Mouse (Mus musculus) lung, embryonic 16.5 days (tissue): Measurements from ENCODE around the gene Skp1a. TPM values are rescaled to one million over a fixed set of nuclear protein-coding genes. Genes with fewer than 3 reads are reported as not detected.
"Not testable (repeated sequence)": the region's sequence is repeated elsewhere in the genome, so short reads cannot be mapped to it uniquely, and the experiment has no call there.

Experiments
- ATAC-seq: fragments of 200-750 bp; cut with Nextera tagmentation; 2 replicates; pipeline ENCODE4 v1.8.0; 2017; ENCODE audit warnings: low read depth, mild to moderate bottlenecking, moderate library complexity
- H3K27ac ChIP-seq: fragments of 300-500 bp; sonication (generic); 2 replicates; pipeline ENCODE4 v1.5.1; 2014; ENCODE audit warnings: mild to moderate bottlenecking, control low read depth, low read length
- H3K27me3 ChIP-seq: fragments of 300-500 bp; sonication (generic); 2 replicates; pipeline ENCODE4 v1.6.1; 2014; ENCODE audit warnings: low read depth, low read length, mixed read lengths; ENCODE audit not compliant: control insufficient read depth, insufficient read depth
- H3K36me3 ChIP-seq: fragments of 300-500 bp; sonication (generic); 2 replicates; pipeline ENCODE4 v1.6.1; 2014; ENCODE audit warnings: low read length; ENCODE audit not compliant: control insufficient read depth, insufficient read depth
- H3K4me1 ChIP-seq: fragments of 300-500 bp; sonication (generic); replicated peaks from 2 replicates; pipeline ENCODE4 v1.6.1; 2014; ENCODE audit warnings: low read length, mixed read lengths; ENCODE audit not compliant: control insufficient read depth, insufficient read depth
- H3K4me2 ChIP-seq: fragments of 300-500 bp; sonication (generic); 2 replicates; pipeline ENCODE4 v1.6.1; 2014; ENCODE audit warnings: low read depth, low read length, control low read depth
- H3K4me3 ChIP-seq: fragments of 300-500 bp; sonication (generic); 2 replicates; pipeline ENCODE4 v1.5.1; 2014; ENCODE audit warnings: mild to moderate bottlenecking, low read length, control low read depth
- H3K9ac ChIP-seq: fragments of 300-500 bp; sonication (generic); 2 replicates; pipeline ENCODE4 v1.6.1; 2014; ENCODE audit warnings: low read length, control low read depth
- H3K9me3 ChIP-seq: fragments of 300-500 bp; sonication (generic); 2 replicates; pipeline ENCODE4 v1.6.1; 2016; ENCODE audit warnings: low read length; ENCODE audit not compliant: control insufficient read depth
- WGBS: fragments of 180-500 bp; shearing (Covaris S2); extraction: QIAGEN DNeasy Blood & Tissue Kit; methylation state at CpG from one replicate; pipeline ENCODE4 v1.1.7; 2014; 5-methylcytosine and 5-hydroxymethylcytosine counted together
- polyA plus RNA-seq: library from polyadenylated mRNA; unstranded; fragments of >200 nt; fragmentation: Nextera tagmentation; extraction: Ambion mirVana; gene quantifications from 2 replicates; pipeline ENCODE4 v1.2.1, GENCODE M21; 2015

Gene Skp1a
- 812 and 833 TPM in 2 replicates for polyA plus RNA-seq

DNA sequence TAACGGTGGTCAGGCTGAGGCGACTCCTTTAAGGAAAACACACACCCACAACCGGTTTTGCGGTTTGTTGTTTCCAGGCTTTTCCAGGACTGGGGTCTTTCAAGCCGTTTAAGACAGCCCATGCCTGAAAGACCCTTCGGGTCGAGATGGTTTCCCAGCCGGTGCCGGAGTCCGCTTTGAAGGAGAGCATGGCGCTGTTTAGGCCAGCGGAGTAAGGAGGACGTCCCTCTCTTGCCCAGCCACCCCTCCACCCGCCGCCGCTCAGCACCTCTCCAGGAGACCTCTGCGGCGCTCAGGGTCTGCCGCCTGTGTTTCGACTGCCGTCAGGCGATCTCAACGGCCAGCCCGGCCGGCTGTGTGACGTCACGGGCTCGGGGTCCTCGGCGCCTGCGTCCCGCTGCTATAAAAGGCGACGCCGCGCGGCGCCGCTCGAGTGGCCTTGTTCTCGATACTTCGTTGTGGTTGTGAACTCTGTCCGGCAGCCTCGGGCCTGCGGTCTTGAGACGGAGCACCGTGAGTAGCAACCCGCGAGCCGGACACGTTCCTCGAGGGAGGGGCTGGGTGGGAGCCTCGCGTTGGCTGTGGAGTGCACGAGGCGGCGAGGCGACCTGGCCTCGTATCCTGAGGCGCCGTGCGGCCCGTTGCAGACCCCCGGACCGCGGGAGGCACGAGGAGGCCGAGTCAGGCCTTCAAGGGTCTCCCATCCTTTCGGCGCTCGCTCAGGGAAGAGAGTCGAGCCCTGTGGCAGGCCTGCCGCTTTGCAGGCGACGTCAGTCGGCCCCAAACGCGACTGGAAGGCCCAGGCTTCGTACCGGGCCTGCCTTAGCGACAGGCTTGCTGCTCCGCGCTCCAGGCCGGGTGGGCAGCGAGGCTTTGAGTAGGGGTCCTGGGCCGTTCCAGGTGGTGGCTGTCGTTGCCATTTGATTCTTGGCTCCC is at the start of gene Skp1a:
TSS of gene Skp1a (plus strand) at position 390 of the 936 bp plus-strand sequence.
- Histone ChIP-seq H3K4me1 (peaks cover 18% of the 10 kb centered on the region), H3K4me2 (peak within 1 kb of the TSS; percentile 76), H3K9ac (peak within 1 kb of the TSS; percentile 99), H3K9me3 (no peaks in the 10 kb centered on the region), H3K27me3 (no peaks in the 10 kb centered on the region), H3K27ac (peak within 1 kb of the TSS; percentile 99), H3K36me3 (0 out of 2 replicates have a peak, but pooled peaks cover 2% of the 10 kb centered on the region), H3K4me3 (peak within 1 kb of the TSS; percentile 95)
- under 1% methylated on average over 79 of the region's 87 CpGs for WGBS
- ATAC-seq, result peak; percentile 90

- not testable (repeated sequence) for H3K9me3 ChIP-seq, H3K27me3 ChIP-seq, H3K4me2 ChIP-seq, H3K9ac ChIP-seq, ATAC-seq, H3K36me3 ChIP-seq, H3K4me1 ChIP-seq, H3K4me3 ChIP-seq, H3K27ac ChIP-seq
- 82% methylated on average over 8 of the region's 8 CpGs for WGBS
Measured at GRCm38 (mm10) chr11:52196496-52197023, 35.2 kb upstream of the Skp1a start.

DNA sequence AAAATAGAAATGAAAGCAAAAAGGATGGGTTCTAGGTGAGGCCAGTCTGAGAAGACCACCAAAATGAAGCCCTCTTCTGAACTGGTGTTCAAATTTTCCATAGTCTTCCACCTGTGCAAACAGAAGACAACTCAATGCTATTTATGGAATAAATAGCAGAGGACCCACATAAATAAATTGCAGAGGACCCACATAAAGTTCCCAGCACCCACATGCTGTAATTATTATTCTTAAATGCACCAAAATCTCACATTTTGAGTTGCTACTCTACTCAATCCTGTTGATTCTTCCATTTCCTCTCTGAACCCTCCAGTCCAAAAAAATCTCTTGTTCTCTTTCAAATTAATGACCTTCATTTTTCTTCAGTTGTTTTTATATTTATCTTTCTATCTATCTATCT is 17.9 kb upstream of the Skp1a start, which contains the start of gene Olfr1371:
TSS of gene Olfr1371 (minus strand) at position 101 of the 400 bp plus-strand sequence.
- Histone ChIP-seq H3K4me2 (no peak within 1 kb of the TSS), H3K27ac (no peak within 1 kb of the TSS), H3K9ac (no peak within 1 kb of the TSS), H3K4me3 (no peak within 1 kb of the TSS), H3K9me3 (no peaks in the 10 kb centered on the region), H3K27me3 (no peaks in the 10 kb centered on the region), H3K36me3 (no peaks in the 10 kb centered on the region), H3K4me1 (no peaks in the 10 kb centered on the region)
- ATAC-seq, result no peak

DNA sequence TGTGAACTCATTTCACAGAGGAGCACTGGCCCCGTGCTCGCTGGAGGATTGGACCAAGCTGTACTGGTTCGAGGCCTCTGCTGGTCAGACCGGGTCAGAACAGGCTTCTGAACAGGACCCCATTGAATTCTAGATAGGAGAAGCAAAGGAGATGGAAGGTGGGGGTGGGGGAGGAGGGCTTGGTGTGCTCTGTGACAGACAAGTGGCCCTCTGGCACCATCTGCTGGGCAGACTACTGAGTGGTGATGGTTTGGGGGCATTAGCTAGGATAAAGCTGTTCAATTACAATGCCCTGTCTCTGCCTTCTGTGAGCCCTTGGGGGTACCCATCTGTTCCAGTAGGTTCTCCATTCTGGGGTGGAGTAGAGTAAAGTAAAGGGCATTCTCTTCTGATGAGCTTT is 11.5 kb upstream of the Skp1a start:
- no peak; the same call in 1 of the 2 replicates for ATAC-seq
- Histone ChIP-seq H3K9ac (no peak overlapping the region), H3K4me2 (peak overlapping the region; percentile 23; the same call in 1 of the 2 replicates)

GRCm38 (mm10) chr11:52221921-52222320 is 9.9 kb upstream of the Skp1a start:
- H3K36me3 ChIP-seq, H3K9ac ChIP-seq, ATAC-seq, H3K4me1 ChIP-seq, H3K27me3 ChIP-seq, H3K9me3 ChIP-seq, H3K27ac ChIP-seq, H3K4me3 ChIP-seq, H3K4me2 ChIP-seq: not testable (repeated sequence)
- 85% methylated on average over 6 of the region's 6 CpGs for WGBS

More for the DNA sequence above, 11.5 kb upstream of the Skp1a start:
- Histone ChIP-seq H3K27ac (no peak overlapping the region), H3K27me3 (no peaks in the 10 kb centered on the region), H3K9me3 (no peaks in the 10 kb centered on the region), H3K4me1 (no peaks in the 10 kb centered on the region), H3K4me3 (no peak overlapping the region), H3K36me3 (no peaks in the 10 kb centered on the region)
- 6% methylated on average over 4 of the region's 4 CpGs for WGBS

GRCm38 (mm10) chr11:52222891-52223290 is 8.9 kb upstream of the Skp1a start:
- ATAC-seq, result no peak
- Histone ChIP-seq H3K4me1 (no peaks in the 10 kb centered on the region), H3K4me2 (no peak overlapping the region), H3K36me3 (no peaks in the 10 kb centered on the region), H3K9me3 (no peaks in the 10 kb centered on the region), H3K9ac (no peak overlapping the region), H3K27ac (no peak overlapping the region), H3K4me3 (no peak overlapping the region), H3K27me3 (no peaks in the 10 kb centered on the region)
- 65% methylated on average over 6 of the region's 6 CpGs for WGBS

GRCm38 (mm10) chr11:52223968-52224682 is 7.7 kb upstream of the Skp1a start:
- H3K36me3 ChIP-seq, result no peaks in the 10 kb centered on the region
- H3K27me3 ChIP-seq, result no peaks in the 10 kb centered on the region
- H3K4me2 ChIP-seq, result peak overlapping the region; percentile 44
- H3K27ac ChIP-seq, result peak overlapping the region; percentile 65
- no peaks in the 10 kb centered on the region for H3K4me1 ChIP-seq
- H3K9me3 ChIP-seq, result no peaks in the 10 kb centered on the region
- peak overlapping the region; percentile 37; the same call in 1 of the 2 replicates for H3K9ac ChIP-seq
- peak overlapping the region; percentile 29 for H3K4me3 ChIP-seq
- peak; percentile 84 for ATAC-seq
- 9% methylated on average over 19 of the region's 19 CpGs for WGBS

- Histone ChIP-seq H3K9ac (no peak overlapping the region), H3K27ac (no peak overlapping the region), H3K36me3 (no peaks in the 10 kb centered on the region), H3K9me3 (no peaks in the 10 kb centered on the region), H3K4me2 (no peak overlapping the region), H3K27me3 (no peaks in the 10 kb centered on the region), H3K4me3 (no peak overlapping the region), H3K4me1 (peaks cover 4% of the 10 kb centered on the region)
- ATAC-seq, result no peak
- 60% methylated on average over 3 of the region's 3 CpGs for WGBS
Measured at GRCm38 (mm10) chr11:52225986-52226599, 5.7 kb upstream of the Skp1a start.
